In genomic region chr19:22120976-22121375, GRCm38 (mm10) we compare ENCODE assay signal across 17 mouse cellular contexts. TPM values are rescaled to one million over a fixed set of nuclear protein-coding genes. Genes with fewer than 3 reads are reported as not detected.
"Had no signal": no experiment of that assay in that cellular context is flagged by ENCODE, and none has a peak within 500 bp of the region (broad histone marks: within the 10 kb centered on the region; RNA-seq: fewer than 3 reads in every experiment).

No protein-coding gene starts in this region.

- H3K4me1 ChIP-seq: neural tube, embryonic 13.5 days; neural tube, embryonic 15.5 days; stomach, embryonic 15.5 days had no signal

- H3K36me3 ChIP-seq: neural tube, embryonic 13.5 days; neural tube, embryonic 15.5 days; stomach, embryonic 15.5 days had no signal

- H3K27ac ChIP-seq: neural tube, embryonic 13.5 days; neural tube, embryonic 15.5 days; stomach, embryonic 15.5 days; stomach, postnatal 0 days had no signal

- H3K27me3 ChIP-seq: neural tube, embryonic 13.5 days; neural tube, embryonic 15.5 days; stomach, embryonic 15.5 days had no signal

- H3K9ac ChIP-seq: neural tube, embryonic 13.5 days; neural tube, embryonic 15.5 days; stomach, embryonic 15.5 days had no signal

- DNase-seq: retina, postnatal 1 day; right cerebral cortex, adult 18-20 months; right cerebral cortex, postnatal 14 days; right cerebral cortex, postnatal 25 days; right cerebral cortex, postnatal 4 days; spleen, adult 18-20 months; thymus, adult 18-20 months; thymus, adult 2 months; thymus, postnatal 14 days; thymus, postnatal 25 days; thymus, postnatal 36 days; thymus, postnatal 4 days had no signal

- H3K4me3 ChIP-seq: neural tube, embryonic 13.5 days; neural tube, embryonic 15.5 days; stomach, embryonic 15.5 days had no signal

- H3K9me3 ChIP-seq: neural tube, embryonic 13.5 days; neural tube, embryonic 15.5 days; stomach, embryonic 15.5 days had no signal

- H3K4me2 ChIP-seq: neural tube, embryonic 13.5 days; neural tube, embryonic 15.5 days; stomach, embryonic 15.5 days had no signal

RNA-seq across cellular contexts. Expression of gene Trpm3, which starts 17.9 kb away (rescaled TPM):
- total RNA-seq: neutrophil, adult 5-6 weeks had no signal
